Mouse (Mus musculus) cerebellum, postnatal 4 days (tissue): ENCODE results near the gene Epb41l3.
"Not testable (repeated sequence)": the region's sequence is repeated elsewhere in the genome, so short reads cannot be mapped to it uniquely, and the experiment has no call there.

Source experiments
- DNase-seq, 2 experiments: peaks; one replicate each; pipeline ENCODE4 v3.0.0; 2022; ENCODE audit warnings: low spot score in 2 of 2, mixed read lengths in 1 of 2

The Epb41l3 gene

GRCm38 (mm10) chr17:69105799-69106401 lies 30.4 kb downstream of the Epb41l3 start:
- DNase-seq, result peak in 1 of 2 experiments; percentile 55

- peak in 1 of 2 experiments; percentile 10 for DNase-seq
These were observed 33.7 kb downstream of the Epb41l3 start for GRCm38 (mm10) chr17:69109216-69109615.

GRCm38 (mm10) chr17:69112232-69112631 lies 36.7 kb downstream of the Epb41l3 start:
- DNase-seq, result no peak

- DNase-seq, result no peak
These were observed 43.7 kb downstream of the Epb41l3 start for GRCm38 (mm10) chr17:69119183-69119582.

GRCm38 (mm10) chr17:69120533-69121358 lies 45.3 kb downstream of the Epb41l3 start:
- peak in 1 of 2 experiments; percentile 22 for DNase-seq

GRCm38 (mm10) chr17:69122403-69122802 lies 46.9 kb downstream of the Epb41l3 start:
- not testable (repeated sequence) for DNase-seq

GRCm38 (mm10) chr17:69127436-69127835 lies 52.0 kb downstream of the Epb41l3 start:
- no peak for DNase-seq

GRCm38 (mm10) chr17:69127981-69128380 lies 52.5 kb downstream of the Epb41l3 start:
- no peak for DNase-seq

- DNase-seq, result no peak
These were observed 54.0 kb downstream of the Epb41l3 start for GRCm38 (mm10) chr17:69129434-69129833.

- DNase-seq, result no peak
These were observed 67.5 kb downstream of the Epb41l3 start for GRCm38 (mm10) chr17:69143017-69143416.

GRCm38 (mm10) chr17:69150826-69151225 lies 75.3 kb downstream of the Epb41l3 start:
- DNase-seq, result no peak

- no peak for DNase-seq
These were observed 75.8 kb downstream of the Epb41l3 start for GRCm38 (mm10) chr17:69151281-69151680.

GRCm38 (mm10) chr17:69155034-69155433 lies 79.6 kb downstream of the Epb41l3 start:
- DNase-seq, result no peak

GRCm38 (mm10) chr17:69156522-69157100 lies 81.1 kb downstream of the Epb41l3 start:
- peak; percentile 29 to 53 for DNase-seq

- peak in 1 of 2 experiments; percentile 25 for DNase-seq
These were observed 81.8 kb downstream of the Epb41l3 start for GRCm38 (mm10) chr17:69157101-69157808.

GRCm38 (mm10) chr17:69157809-69158185 lies 82.3 kb downstream of the Epb41l3 start:
- DNase-seq, result no peak

- DNase-seq, result no peak
These were observed 83.2 kb downstream of the Epb41l3 start for GRCm38 (mm10) chr17:69158690-69159089.

GRCm38 (mm10) chr17:69162731-69163130 lies 87.2 kb downstream of the Epb41l3 start:
- DNase-seq, result no peak

GRCm38 (mm10) chr17:69176949-69177501 lies 101.5 kb downstream of the Epb41l3 start:
- peak in 1 of 2 experiments; percentile 36 for DNase-seq

- no peak for DNase-seq
These were observed 102.5 kb downstream of the Epb41l3 start for GRCm38 (mm10) chr17:69177954-69178353.

- peak in 1 of 2 experiments; percentile 13 for DNase-seq
These were observed 105.5 kb downstream of the Epb41l3 start for GRCm38 (mm10) chr17:69180905-69181559.
